Mouse (Mus musculus) hindbrain, embryonic 16.5 days (tissue): Measurements from ENCODE around the gene Zfp423. TPM values are rescaled to one million over a fixed set of nuclear protein-coding genes. Genes with fewer than 3 reads are reported as not detected.
A peak's percentile ranks its signal among the peaks of the same experiment; 100 is the strongest.

Source experiments
- ATAC-seq: fragments of 200-750 bp; cut with Nextera tagmentation; 2 replicates; pipeline ENCODE4 v1.8.0; 2017; ENCODE audit warnings: moderate TSS enrichment, moderate library complexity
- H3K27ac ChIP-seq: fragments of 300-500 bp; sonication (generic); 2 replicates; pipeline ENCODE4 v1.5.1; 2014; ENCODE audit warnings: low read depth, mild to moderate bottlenecking, control low read depth, low read length, moderate library complexity
- H3K27me3 ChIP-seq: fragments of 300-500 bp; sonication (generic); replicated peaks from 2 replicates; pipeline ENCODE4 v1.6.1; 2014; ENCODE audit warnings: low read length; ENCODE audit not compliant: control insufficient read depth, insufficient read depth
- H3K36me3 ChIP-seq: fragments of 300-500 bp; sonication (generic); 2 replicates; pipeline ENCODE4 v1.6.1; 2014; ENCODE audit warnings: mild to moderate bottlenecking, low read length, moderate library complexity, mixed read lengths; ENCODE audit not compliant: control insufficient read depth, insufficient read depth
- H3K4me1 ChIP-seq: fragments of 300-500 bp; sonication (generic); 2 replicates; pipeline ENCODE4 v1.6.1; 2014; ENCODE audit warnings: low read depth, low read length; ENCODE audit not compliant: control insufficient read depth, insufficient read depth
- H3K4me2 ChIP-seq: fragments of 300-500 bp; sonication (generic); 2 replicates; pipeline ENCODE4 v1.6.1; 2014; ENCODE audit warnings: mild to moderate bottlenecking, low read length, control low read depth, moderate library complexity
- H3K4me3 ChIP-seq: fragments of 300-500 bp; sonication (generic); 2 replicates; pipeline ENCODE4 v1.5.1; 2014; ENCODE audit warnings: mild to moderate bottlenecking, low read length, control low read depth, moderate library complexity
- H3K9ac ChIP-seq: fragments of 300-500 bp; sonication (generic); 2 replicates; pipeline ENCODE4 v1.6.1; 2014; ENCODE audit warnings: low read depth, mild to moderate bottlenecking, control low read depth, low read length, moderate library complexity
- H3K9me3 ChIP-seq: fragments of 300-500 bp; sonication (generic); 2 replicates; pipeline ENCODE4 v1.6.1; 2014; ENCODE audit warnings: mild to moderate bottlenecking, low read length, moderate library complexity; ENCODE audit not compliant: control insufficient read depth
- WGBS: fragments of 180-500 bp; shearing (Covaris S2); extraction: QIAGEN DNeasy Blood & Tissue Kit; methylation state at CpG from one replicate; pipeline ENCODE4 v1.1.7; 2014; 5-methylcytosine and 5-hydroxymethylcytosine counted together
- polyA plus RNA-seq: library from polyadenylated mRNA; unstranded; fragments of >200 nt; fragmentation: Nextera tagmentation; extraction: Ambion mirVana; gene quantifications from 2 replicates; pipeline ENCODE4 v1.2.1, GENCODE M21; 2015

The Zfp423 gene
- polyA plus RNA-seq, 1 experiment from 2014 or later, result 21.6 TPM

DNA sequence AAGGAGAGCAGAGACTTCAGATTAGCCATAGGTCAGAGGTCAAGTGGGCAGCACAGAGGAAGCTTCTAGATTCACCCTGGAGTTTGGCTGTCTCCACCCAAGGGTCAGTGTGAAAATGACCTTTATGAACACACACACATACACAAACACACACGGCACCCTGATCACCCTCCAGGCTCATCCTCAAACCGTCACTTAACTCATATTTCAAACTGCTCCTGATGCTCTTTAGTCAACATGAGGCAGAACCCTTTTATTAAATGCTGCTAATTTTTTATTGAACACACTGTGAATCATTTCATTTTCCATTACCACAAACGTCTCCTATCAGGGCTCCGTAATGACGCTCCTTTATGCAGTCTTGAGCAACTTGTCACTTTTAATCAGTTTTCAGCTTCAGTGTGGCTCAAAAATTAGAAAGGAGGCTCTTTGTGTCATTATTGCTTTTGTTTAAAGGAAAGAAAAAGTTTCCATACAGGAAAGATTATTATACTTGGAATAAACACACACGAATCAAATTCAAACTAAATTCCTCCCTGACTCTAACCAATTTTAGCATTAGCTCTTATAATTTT, 87.0 kb downstream of the Zfp423 start:
- Histone ChIP-seq H3K4me3 (no peak overlapping the region), H3K36me3 (no peaks in the 10 kb centered on the region), H3K27ac (no peak overlapping the region), H3K4me1 (peaks cover 19% of the 10 kb centered on the region), H3K4me2 (no peak overlapping the region), H3K9ac (no peak overlapping the region), H3K27me3 (no peaks in the 10 kb centered on the region), H3K9me3 (no peaks in the 10 kb centered on the region)
- 62% methylated on average over 6 of the region's 6 CpGs for WGBS
- no peak for ATAC-seq

DNA sequence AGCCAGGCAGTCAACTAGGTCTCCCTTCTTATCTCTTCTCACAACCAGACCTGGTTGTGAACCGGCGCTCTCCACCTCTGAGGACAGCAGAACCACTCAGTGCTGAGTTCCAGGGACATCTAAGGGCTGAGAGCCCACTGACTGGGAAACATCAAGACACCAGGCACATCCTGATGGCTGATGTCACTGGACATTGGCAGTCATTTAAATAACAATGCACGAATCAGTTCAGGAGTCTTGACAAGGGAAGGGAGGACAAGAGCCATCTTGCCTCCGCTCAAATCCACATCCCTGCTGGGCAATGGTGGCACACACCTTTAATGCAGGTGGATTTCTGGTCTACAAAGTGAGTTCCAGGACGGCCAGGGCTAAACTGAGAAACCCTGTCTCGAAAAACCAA, 92.8 kb downstream of the Zfp423 start:
- Histone ChIP-seq H3K27me3 (no peaks in the 10 kb centered on the region), H3K9me3 (no peaks in the 10 kb centered on the region), H3K4me1 (no peaks in the 10 kb centered on the region; the same call in 1 of the 2 replicates), H3K4me2 (no peak overlapping the region), H3K27ac (no peak overlapping the region), H3K36me3 (no peaks in the 10 kb centered on the region), H3K4me3 (no peak overlapping the region), H3K9ac (no peak overlapping the region)
- whole genome bisulfite sequencing, result 70% methylated on average over 6 of the region's 6 CpGs
- ATAC-seq, result no peak

DNA sequence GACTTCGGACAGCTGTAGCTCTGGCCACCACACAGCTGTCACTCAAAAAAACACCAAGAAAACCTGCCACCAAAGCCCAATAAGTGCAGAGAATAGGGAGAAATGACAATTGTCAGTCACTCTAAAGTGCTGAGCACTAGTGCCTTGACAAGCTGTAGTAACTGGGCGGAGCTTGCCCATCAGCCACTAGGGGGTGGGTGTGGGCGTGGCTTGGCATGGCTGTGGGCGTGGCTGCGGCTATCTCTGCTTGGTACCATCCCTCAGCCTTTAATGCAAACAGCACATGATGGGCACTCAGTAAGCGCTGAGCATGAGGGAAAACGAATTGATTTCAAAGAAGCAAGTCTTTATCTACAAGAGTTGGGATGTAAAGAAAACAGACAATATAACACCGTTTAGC, 95.2 kb downstream of the Zfp423 start:
- WGBS, result 74% methylated on average over 8 of the region's 8 CpGs
- no peak overlapping the region for H3K9ac ChIP-seq
- no peaks in the 10 kb centered on the region for H3K36me3 ChIP-seq
- H3K9me3 ChIP-seq, result no peaks in the 10 kb centered on the region
- no peaks in the 10 kb centered on the region for H3K27me3 ChIP-seq
- H3K4me3 ChIP-seq, result no peak overlapping the region
- H3K4me1 ChIP-seq, result peaks cover 17% of the 10 kb centered on the region
- no peak overlapping the region for H3K4me2 ChIP-seq
- no peak for ATAC-seq
- H3K27ac ChIP-seq, result no peak overlapping the region

DNA sequence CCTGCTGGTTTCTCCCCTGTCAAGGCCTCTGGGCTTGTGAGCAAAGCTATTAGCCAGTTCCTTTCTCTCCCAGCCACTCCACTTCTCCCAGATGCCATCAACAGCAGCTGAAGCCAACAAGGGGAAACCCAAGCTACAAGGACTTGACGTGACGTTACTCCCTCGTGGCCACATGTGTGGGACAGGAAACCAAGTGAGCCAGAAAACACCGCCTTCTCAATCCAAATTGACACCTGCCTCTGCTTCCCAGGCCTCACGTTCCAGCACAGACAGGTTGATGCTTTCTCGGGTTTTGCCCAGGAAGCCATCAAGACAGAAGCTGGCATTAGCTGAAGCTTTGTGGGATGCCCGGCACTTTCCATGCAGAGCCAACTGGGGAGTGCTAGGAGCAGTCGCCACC, 96.3 kb downstream of the Zfp423 start:
- H3K4me3 ChIP-seq, result no peak overlapping the region
- H3K4me1 ChIP-seq, result peaks cover 19% of the 10 kb centered on the region
- H3K4me2 ChIP-seq, result no peak overlapping the region
- ATAC-seq, result no peak
- H3K27ac ChIP-seq, result no peak overlapping the region
- H3K27me3 ChIP-seq, result no peaks in the 10 kb centered on the region
- WGBS, result 90% methylated on average over 8 of the region's 8 CpGs
- no peaks in the 10 kb centered on the region for H3K36me3 ChIP-seq
- H3K9me3 ChIP-seq, result no peaks in the 10 kb centered on the region
- H3K9ac ChIP-seq, result no peak overlapping the region

DNA sequence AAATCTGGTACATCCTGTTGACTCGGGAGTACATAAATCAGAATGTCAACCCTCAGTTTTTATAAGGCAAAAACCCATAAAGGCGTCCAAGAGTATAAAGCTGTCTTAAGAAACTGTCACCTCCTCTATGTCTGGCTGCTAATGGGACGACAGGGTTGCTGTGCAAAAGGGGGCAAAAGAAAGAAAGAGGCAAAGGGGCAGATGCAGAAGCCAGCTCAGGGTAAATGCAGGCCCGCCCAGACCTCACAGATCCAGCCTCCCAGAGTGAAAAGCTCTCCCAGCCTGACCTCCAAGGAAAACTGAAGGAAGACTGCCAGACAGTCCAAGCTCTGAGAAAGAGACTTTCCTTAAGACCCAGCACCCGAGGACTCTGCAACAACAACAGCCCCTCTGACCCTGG, 97.7 kb downstream of the Zfp423 start:
- no peak overlapping the region for H3K4me2 ChIP-seq
- no peaks in the 10 kb centered on the region for H3K27me3 ChIP-seq
- WGBS, result 38% methylated on average over 5 of the region's 5 CpGs
- no peaks in the 10 kb centered on the region for H3K36me3 ChIP-seq
- H3K9me3 ChIP-seq, result no peaks in the 10 kb centered on the region
- no peak for ATAC-seq
- peaks cover 19% of the 10 kb centered on the region for H3K4me1 ChIP-seq
- H3K9ac ChIP-seq, result no peak overlapping the region
- H3K4me3 ChIP-seq, result no peak overlapping the region
- H3K27ac ChIP-seq, result no peak overlapping the region

DNA sequence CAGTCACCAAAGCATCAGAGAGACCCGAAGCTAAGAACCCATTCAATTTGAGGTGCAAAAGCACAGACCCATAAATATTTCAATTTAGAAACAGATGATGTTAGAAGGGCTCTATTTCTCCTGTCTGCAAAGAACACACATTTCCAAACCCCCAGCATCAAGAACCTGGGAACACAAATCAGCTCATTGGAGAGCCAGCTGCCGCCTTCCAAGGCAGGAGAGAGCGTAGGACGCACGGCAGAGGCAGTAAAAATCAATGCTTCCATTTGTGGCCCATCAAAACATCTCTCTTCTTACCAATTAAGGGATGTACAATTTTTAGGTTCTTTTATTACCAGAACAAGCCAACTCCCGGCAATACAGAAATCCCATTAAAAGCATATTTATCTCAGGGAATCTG, 98.5 kb downstream of the Zfp423 start:
- peaks cover 19% of the 10 kb centered on the region for H3K4me1 ChIP-seq
- H3K27me3 ChIP-seq, result no peaks in the 10 kb centered on the region
- no peak overlapping the region for H3K9ac ChIP-seq
- H3K4me2 ChIP-seq, result no peak overlapping the region
- no peak overlapping the region for H3K4me3 ChIP-seq
- no peak overlapping the region for H3K27ac ChIP-seq
- 41% methylated on average over 6 of the region's 6 CpGs for WGBS
- H3K36me3 ChIP-seq, result no peaks in the 10 kb centered on the region
- ATAC-seq, result no peak
- no peaks in the 10 kb centered on the region for H3K9me3 ChIP-seq

DNA sequence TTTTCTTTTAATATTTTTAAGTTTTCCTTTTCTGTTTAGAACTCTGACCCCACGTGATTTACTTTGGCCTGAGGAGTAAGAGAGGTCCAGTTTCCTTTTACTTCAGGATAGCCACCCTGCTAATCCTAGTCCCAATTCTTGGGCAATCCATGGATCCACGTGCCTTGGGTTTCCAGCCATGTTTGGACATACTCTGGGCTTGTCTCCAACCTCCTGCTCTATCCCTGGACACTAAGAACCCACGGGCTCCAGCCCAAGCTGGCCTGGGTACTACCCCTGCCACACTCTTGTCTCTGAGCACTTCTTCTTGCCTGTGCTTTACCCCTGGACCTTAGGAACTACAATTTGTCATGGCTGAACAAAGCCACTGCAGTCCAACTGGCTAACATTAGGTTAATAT, 107.5 kb downstream of the Zfp423 start:
- Histone ChIP-seq H3K4me1 (peaks cover 3% of the 10 kb centered on the region; the same call in 1 of the 2 replicates), H3K9me3 (no peaks in the 10 kb centered on the region), H3K9ac (no peak overlapping the region), H3K27me3 (no peaks in the 10 kb centered on the region), H3K27ac (no peak overlapping the region), H3K4me2 (no peak overlapping the region), H3K36me3 (no peaks in the 10 kb centered on the region), H3K4me3 (no peak overlapping the region)
- no peak for ATAC-seq
- whole genome bisulfite sequencing, result 80% methylated on average over 3 of the region's 3 CpGs

DNA sequence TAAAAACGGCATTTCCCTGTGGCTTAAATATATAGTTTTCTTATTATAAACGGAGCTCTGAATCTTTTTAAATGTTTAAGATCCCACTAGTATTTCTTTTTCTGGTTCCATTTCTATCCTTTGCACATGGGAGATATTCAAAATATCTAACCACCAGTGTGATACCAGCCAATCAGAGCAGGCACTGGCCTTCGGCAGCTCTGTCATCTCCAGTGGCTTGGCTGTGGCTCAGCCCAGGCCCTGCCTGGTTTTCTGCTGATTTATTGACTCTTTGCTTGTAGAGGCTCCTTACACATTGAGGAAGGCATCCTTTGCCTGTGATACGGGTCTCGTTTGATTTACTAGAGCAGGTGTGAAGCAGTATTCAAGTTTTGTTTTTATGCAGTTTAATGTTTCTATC, 108.0 kb downstream of the Zfp423 start:
- WGBS, result 81% methylated on average over 5 of the region's 5 CpGs
- Histone ChIP-seq H3K4me3 (no peak overlapping the region), H3K27me3 (no peaks in the 10 kb centered on the region), H3K4me1 (peaks cover 3% of the 10 kb centered on the region; the same call in 1 of the 2 replicates), H3K4me2 (no peak overlapping the region), H3K27ac (no peak overlapping the region), H3K9ac (no peak overlapping the region), H3K36me3 (no peaks in the 10 kb centered on the region), H3K9me3 (no peaks in the 10 kb centered on the region)
- ATAC-seq, result no peak

DNA sequence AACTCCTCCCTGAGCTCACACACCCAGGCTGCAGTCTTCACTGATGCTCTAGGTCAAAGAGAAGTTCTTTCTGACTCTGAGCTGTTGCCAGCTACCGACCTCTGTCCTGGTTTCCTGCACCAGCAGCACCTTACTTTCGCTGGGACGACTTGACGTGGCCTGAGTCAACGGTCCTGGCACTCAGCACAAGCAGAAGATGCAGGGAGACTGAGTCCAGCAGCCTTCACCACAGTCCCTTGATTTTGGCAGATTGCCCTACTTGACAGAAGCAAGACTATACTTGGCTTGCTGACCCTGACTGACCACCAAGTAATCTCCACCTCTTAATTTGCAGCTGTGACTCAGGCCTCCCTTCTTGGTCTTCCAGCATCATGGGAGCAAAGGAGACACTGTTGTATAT, 110.6 kb downstream of the Zfp423 start:
- peaks cover 3% of the 10 kb centered on the region; the same call in 1 of the 2 replicates for H3K4me1 ChIP-seq
- no peak overlapping the region for H3K4me2 ChIP-seq
- no peaks in the 10 kb centered on the region for H3K9me3 ChIP-seq
- no peak overlapping the region for H3K27ac ChIP-seq
- no peak overlapping the region for H3K4me3 ChIP-seq
- H3K27me3 ChIP-seq, result no peaks in the 10 kb centered on the region
- H3K9ac ChIP-seq, result no peak overlapping the region
- 91% methylated on average over 5 of the region's 5 CpGs for WGBS
- no peak for ATAC-seq
- no peaks in the 10 kb centered on the region for H3K36me3 ChIP-seq

DNA sequence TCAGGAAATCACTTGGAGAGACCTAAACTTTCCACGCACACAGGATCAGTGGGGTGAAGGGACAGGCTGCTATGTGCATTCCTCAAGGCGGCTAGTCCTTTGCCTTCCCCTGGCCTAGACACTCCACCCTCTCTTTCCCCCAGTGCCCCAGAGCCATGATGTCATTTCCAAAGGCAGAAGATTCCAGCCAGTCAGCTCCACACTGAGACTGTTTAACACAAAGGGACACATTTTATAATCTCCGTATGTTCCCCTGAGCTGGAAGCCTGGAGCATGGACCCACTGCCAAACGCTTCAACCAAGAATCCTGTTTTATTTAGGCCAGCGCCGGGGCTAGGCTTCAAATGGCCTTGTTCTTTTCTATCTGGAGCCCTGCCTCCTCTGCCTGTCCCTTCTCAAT, 111.6 kb downstream of the Zfp423 start:
- Histone ChIP-seq H3K4me2 (no peak overlapping the region), H3K27me3 (no peaks in the 10 kb centered on the region), H3K9me3 (no peaks in the 10 kb centered on the region), H3K36me3 (no peaks in the 10 kb centered on the region), H3K4me1 (peaks cover 3% of the 10 kb centered on the region; the same call in 1 of the 2 replicates), H3K27ac (peak overlapping the region; percentile 33; the same call in 1 of the 2 replicates), H3K4me3 (no peak overlapping the region), H3K9ac (no peak overlapping the region)
- no peak; the same call in 1 of the 2 replicates for ATAC-seq
- 64% methylated on average over 6 of the region's 6 CpGs for WGBS
